1 mouse cellular context compared by ENCODE assay signal in the genomic region with DNA sequence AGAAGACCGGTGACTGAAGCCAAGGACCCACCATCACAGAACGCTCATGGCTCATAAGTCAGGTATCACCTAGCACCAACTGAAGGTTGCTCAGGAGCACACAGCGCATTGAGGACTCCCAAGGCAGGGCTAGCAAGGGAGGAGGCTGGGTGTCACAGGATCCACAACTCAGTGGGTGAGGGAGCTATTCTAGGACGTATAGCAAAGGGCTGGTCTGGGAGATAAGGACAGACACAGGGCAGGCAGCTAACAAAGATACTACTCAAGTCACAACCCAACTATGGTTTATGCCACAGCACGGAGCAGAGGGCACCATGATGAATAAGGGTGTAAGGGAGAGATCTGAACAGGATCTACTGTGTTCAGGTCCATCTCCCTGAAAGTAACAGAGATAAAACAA.
TF ChIP-seq lines count a peak whose summit lies in the region.

No protein-coding gene starts in this region.

TF ChIP-seq in MEL, 35 proteins besides CTCF, POLR2A, EP300 and RAD21:
- no peak for TF ChIP-seq MXI1 (IDR thresholded peaks at IDR 0.05; ENCODE audit: low read depth, low read length)
- TF ChIP-seq GATA1 (IDR thresholded peaks at IDR 0.05; ENCODE audit: low read depth, low read length) = peak; percentile 45
- TF ChIP-seq TCF12 (IDR thresholded peaks at IDR 0.05; ENCODE audit: low read depth, low read length) = peak; percentile 32; the same call in 1 of the 2 replicates
- peak; percentile 78 for TF ChIP-seq TAL1 (IDR thresholded peaks at IDR 0.05; ENCODE audit: low read length)
